Mouse (Mus musculus): ENCODE measurements around the gene 4933407L21Rik. TPM values are rescaled to one million over a fixed set of nuclear protein-coding genes. Genes with fewer than 3 reads are reported as not detected.
A peak's percentile ranks its signal among the peaks of the same experiment; 100 is the strongest.

4933407L21Rik gene
- 0.06 and 0.12 TPM in 2 replicates for polyA plus RNA-seq (2012; rRNA removed)

DNA sequence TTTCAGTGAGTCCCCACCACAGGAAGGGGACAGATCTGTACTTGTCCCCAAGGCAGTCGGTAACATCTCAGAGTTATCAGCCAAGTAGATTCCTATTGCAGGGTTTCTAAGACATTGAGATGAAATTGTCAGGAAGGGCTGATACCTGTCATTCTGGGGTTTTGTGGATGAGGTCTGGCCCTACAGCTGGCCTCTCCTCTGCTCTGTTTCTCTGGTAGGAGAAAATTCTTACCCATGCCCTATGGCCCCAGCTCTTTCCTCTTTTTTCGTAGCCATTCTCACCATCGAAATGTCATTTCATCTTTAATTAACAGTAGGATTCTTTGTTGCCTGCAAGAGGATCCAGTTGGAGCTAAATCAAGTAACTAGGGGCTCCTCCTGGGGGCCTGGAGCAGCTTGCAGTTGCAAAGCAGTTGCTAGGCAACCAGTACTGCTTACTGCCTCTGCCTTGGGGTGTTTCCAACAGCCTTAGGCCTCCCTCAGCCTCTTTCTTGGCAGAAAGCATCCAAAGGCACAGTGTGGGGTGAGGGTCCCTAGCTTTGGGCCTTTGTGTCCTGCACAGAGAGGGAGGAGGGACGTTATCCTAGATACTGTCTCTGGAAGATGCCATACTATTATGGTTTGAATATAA lies at the start of gene 4933407L21Rik:
TSS of gene 4933407L21Rik (plus strand) at position 427 of the 631 bp plus-strand sequence.
- TF ChIP-seq CTCF (conservative IDR thresholded peaks at IDR 0.05; ENCODE audit: insufficient read depth, insufficient read length, low read depth, low read length) (no peak), POLR2A (IDR thresholded peaks at IDR 0.05; ENCODE audit: low read depth, low read length) (no peak)
- WGBS: 40% methylated on average over 4 of the region's 4 CpGs
- Histone ChIP-seq H3K27me3 (replicated peaks; ENCODE audit: control insufficient read depth, insufficient read depth, low read length) (no peaks in the 10 kb centered on the region), H3K27ac (ENCODE audit: insufficient read depth, low read depth, low read length) (no peak within 1 kb of the TSS), H3K36me3 (ENCODE audit: control insufficient read depth, insufficient read depth, low read length) (no peaks in the 10 kb centered on the region), H3K4me3 (ENCODE audit: insufficient read depth, low read depth, low read length) (no peak within 1 kb of the TSS), H3K4me1 (ENCODE audit: control insufficient read depth, insufficient read depth, low read length) (0 out of 2 replicates have a peak, but pooled peaks cover 1% of the 10 kb centered on the region)
- no peak for DNase-seq

DNA sequence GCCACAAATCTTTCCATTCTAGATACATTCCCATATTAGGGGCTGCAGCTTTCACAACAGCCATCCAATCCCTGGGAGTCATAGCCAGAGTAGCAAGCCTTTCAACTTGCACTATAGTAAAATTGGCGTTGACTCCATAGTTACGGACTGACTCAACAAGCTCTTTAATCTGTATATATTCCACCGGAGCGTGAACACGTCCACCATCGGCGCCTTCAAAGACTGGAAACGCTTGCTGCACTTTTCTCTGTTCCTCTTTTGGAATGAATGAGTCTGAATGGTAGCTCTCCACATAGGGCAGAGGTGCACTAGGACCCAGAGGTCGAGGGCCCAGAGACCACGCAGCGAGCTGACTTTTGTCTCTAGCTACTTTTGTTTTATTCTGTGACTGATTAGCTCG lies 46.3 kb upstream of the 4933407L21Rik start:
- DNase-seq: no peak
- no peaks in the 10 kb centered on the region for H3K27me3 ChIP-seq (replicated peaks; ENCODE audit: control insufficient read depth, insufficient read depth, low read length)
- H3K36me3 ChIP-seq (ENCODE audit: control insufficient read depth, insufficient read depth, low read length): no peaks in the 10 kb centered on the region
- H3K4me1 ChIP-seq (ENCODE audit: control insufficient read depth, insufficient read depth, low read length): no peaks in the 10 kb centered on the region
- H3K27ac ChIP-seq (ENCODE audit: insufficient read depth, low read depth, low read length): no peak overlapping the region
- WGBS: 93% methylated on average over 12 of the region's 12 CpGs
- TF ChIP-seq CTCF (conservative IDR thresholded peaks at IDR 0.05; ENCODE audit: insufficient read depth, insufficient read length, low read depth, low read length): no peak
- no peak for TF ChIP-seq POLR2A (IDR thresholded peaks at IDR 0.05; ENCODE audit: low read depth, low read length)
- H3K4me3 ChIP-seq (ENCODE audit: insufficient read depth, low read depth, low read length): no peak overlapping the region

DNA sequence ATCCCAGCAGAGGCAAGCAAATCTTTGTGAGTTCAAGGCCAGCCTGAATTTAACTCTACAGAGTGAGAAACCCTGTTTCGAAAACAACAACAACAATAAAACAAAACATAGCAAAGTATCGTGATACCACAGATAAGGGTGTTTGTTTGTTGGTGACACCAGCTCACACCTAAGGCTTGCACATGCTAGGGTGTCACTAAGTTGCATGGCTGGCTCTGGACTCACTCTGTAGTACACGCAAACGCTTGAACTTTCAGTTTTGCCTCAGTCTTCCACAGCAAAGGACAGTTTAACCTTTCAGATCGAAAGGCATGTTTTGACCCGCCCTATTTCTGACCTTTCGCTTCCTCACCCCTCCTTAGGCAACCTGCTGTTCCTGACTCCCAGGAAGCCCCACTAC lies 41.1 kb upstream of the 4933407L21Rik start:
- H3K27me3 ChIP-seq (replicated peaks; ENCODE audit: control insufficient read depth, insufficient read depth, low read length): no peaks in the 10 kb centered on the region
- no peak for TF ChIP-seq POLR2A (IDR thresholded peaks at IDR 0.05; ENCODE audit: low read depth, low read length)
- TF ChIP-seq CTCF (conservative IDR thresholded peaks at IDR 0.05; ENCODE audit: insufficient read depth, insufficient read length, low read depth, low read length): no peak
- WGBS: 91% methylated on average over 7 of the region's 7 CpGs
- no peak for DNase-seq
- no peaks in the 10 kb centered on the region for H3K4me1 ChIP-seq (ENCODE audit: control insufficient read depth, insufficient read depth, low read length)
- H3K36me3 ChIP-seq (ENCODE audit: control insufficient read depth, insufficient read depth, low read length): no peaks in the 10 kb centered on the region
- no peak overlapping the region for H3K27ac ChIP-seq (ENCODE audit: insufficient read depth, low read depth, low read length)
- H3K4me3 ChIP-seq (ENCODE audit: insufficient read depth, low read depth, low read length): no peak overlapping the region

DNA sequence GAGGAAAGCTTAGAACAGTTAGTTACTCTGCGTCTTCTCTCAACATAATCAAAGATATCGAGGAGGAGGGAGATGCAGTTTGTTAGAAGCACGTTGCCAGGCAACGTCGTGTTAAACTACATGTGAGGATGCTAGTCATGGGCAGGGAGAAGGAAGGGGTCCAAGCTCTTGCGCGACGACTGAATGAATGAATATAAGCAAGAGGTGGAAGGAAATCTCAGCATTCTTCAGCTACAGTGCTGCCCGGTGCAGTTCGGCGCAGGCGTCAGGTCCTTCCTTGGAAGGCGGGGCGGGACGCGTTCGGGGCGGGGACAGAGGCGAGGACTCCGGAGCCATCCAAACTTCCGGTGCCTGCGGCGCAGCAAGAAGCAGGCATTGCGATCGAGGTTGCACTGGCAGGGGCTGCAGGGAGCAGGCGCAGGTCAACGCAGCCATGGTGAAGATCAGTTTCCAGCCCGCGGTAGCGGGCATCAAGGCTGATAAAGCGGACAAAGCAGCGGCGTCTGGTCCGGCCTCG lies 34.0 kb upstream of the 4933407L21Rik start, which contains the start of gene Itm2c:
TSS of gene Itm2c (plus strand) at position 51 of the 517 bp plus-strand sequence.
- H3K27me3 ChIP-seq (replicated peaks; ENCODE audit: control insufficient read depth, insufficient read depth, low read length): no peaks in the 10 kb centered on the region
- H3K4me3 ChIP-seq (ENCODE audit: insufficient read depth, low read depth, low read length): peak within 1 kb of the TSS; percentile 87
- TF ChIP-seq CTCF (conservative IDR thresholded peaks at IDR 0.05; ENCODE audit: insufficient read depth, insufficient read length, low read depth, low read length) (no peak), POLR2A (IDR thresholded peaks at IDR 0.05; ENCODE audit: low read depth, low read length) (no peak)
- no peak within 1 kb of the TSS for H3K27ac ChIP-seq (ENCODE audit: insufficient read depth, low read depth, low read length)
- peak; percentile 91 for DNase-seq
- peaks cover 2% of the 10 kb centered on the region; the same call in 1 of the 2 replicates for H3K4me1 ChIP-seq (ENCODE audit: control insufficient read depth, insufficient read depth, low read length)
- WGBS: under 1% methylated on average over 35 of the region's 35 CpGs
- no peaks in the 10 kb centered on the region for H3K36me3 ChIP-seq (ENCODE audit: control insufficient read depth, insufficient read depth, low read length)

DNA sequence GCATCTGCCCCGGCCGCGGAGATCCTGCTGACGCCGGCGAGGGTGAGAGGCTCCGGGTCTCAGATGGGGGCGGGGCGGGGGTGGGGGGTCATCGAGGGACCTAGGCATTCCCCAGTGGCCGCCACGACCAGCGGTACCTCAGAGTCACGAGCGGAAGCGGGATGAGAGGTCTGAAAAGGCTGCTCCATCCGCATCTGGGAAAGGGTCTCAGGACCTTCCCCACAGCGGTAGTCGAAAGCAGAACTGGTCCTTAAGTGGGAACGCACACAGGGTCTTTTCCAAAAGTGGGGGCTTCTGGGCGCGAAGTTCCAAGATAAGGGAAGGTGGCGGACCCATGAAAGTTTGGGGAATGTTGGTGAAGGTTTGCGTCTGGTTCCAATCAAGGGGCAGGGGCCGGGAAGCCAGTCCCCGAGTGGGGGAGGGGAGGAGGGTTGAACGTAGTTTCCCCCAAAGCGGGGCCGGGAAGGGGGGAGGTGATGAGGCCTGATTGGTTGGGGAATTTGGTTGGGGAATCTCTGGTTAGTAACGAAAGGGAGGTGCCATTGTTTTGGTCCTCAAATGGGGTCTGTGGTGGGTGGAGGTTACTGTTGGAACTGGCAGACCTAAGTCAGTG lies 33.4 kb upstream of the 4933407L21Rik start:
- DNase-seq: peak; percentile 19
- no peaks in the 10 kb centered on the region for H3K27me3 ChIP-seq (replicated peaks; ENCODE audit: control insufficient read depth, insufficient read depth, low read length)
- peak overlapping the region; percentile 87 for H3K4me3 ChIP-seq (ENCODE audit: insufficient read depth, low read depth, low read length)
- H3K36me3 ChIP-seq (ENCODE audit: control insufficient read depth, insufficient read depth, low read length): no peaks in the 10 kb centered on the region
- no peak overlapping the region for H3K27ac ChIP-seq (ENCODE audit: insufficient read depth, low read depth, low read length)
- peaks cover 2% of the 10 kb centered on the region; the same call in 1 of the 2 replicates for H3K4me1 ChIP-seq (ENCODE audit: control insufficient read depth, insufficient read depth, low read length)
- WGBS: under 1% methylated on average over 30 of the region's 30 CpGs
- TF ChIP-seq CTCF (conservative IDR thresholded peaks at IDR 0.05; ENCODE audit: insufficient read depth, insufficient read length, low read depth, low read length) (no peak), POLR2A (IDR thresholded peaks at IDR 0.05; ENCODE audit: low read depth, low read length) (no peak)

DNA sequence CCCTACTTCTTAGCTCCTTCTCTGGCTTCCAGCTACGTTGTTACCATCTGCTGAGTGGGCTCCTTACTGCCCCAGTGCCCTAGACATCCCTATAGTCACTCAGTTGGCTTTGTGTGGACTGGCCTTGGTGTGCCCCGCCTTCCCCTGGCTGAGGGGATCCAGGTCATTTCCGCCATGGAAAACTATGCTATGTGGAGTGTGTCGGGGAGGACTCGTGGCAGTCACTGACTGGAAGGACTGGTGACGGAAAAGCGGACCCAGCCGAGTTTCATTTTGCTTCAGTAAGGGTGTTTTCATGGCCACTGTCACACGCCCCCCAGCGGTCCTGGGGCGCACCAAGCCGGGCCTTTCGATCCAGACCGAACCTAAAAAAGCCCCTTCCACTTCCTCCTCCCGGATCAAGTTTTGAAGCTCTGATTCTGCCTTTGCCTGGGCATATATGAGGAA lies 32.9 kb upstream of the 4933407L21Rik start:
- TF ChIP-seq CTCF (conservative IDR thresholded peaks at IDR 0.05; ENCODE audit: insufficient read depth, insufficient read length, low read depth, low read length) (peak; percentile 43), POLR2A (IDR thresholded peaks at IDR 0.05; ENCODE audit: low read depth, low read length) (no peak)
- peak; percentile 73 for DNase-seq
- WGBS: 2% methylated on average over 15 of the region's 15 CpGs
- Histone ChIP-seq H3K4me3 (ENCODE audit: insufficient read depth, low read depth, low read length) (peak overlapping the region; percentile 87), H3K36me3 (ENCODE audit: control insufficient read depth, insufficient read depth, low read length) (no peaks in the 10 kb centered on the region), H3K4me1 (ENCODE audit: control insufficient read depth, insufficient read depth, low read length) (peaks cover 5% of the 10 kb centered on the region), H3K27me3 (replicated peaks; ENCODE audit: control insufficient read depth, insufficient read depth, low read length) (no peaks in the 10 kb centered on the region), H3K27ac (ENCODE audit: insufficient read depth, low read depth, low read length) (no peak overlapping the region)

DNA sequence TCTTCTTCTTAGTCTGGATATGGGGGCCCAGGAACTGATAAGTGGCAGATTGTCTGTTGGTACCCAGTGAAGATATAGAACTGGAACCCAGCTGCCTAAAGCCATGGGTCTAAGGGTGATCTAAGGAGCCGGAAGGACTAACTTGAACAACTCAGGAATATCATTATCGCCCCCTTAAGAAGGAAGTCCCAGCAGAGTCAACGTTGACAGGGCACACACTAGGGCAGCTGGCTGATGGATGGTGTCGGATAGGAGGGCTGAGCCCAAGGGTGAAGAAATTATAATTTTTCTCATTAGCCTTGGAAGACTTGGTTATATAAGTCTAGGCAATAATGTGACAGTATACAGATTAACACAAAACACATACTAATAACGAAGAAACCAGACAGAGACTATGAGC lies 32.2 kb upstream of the 4933407L21Rik start:
- H3K27ac ChIP-seq (ENCODE audit: insufficient read depth, low read depth, low read length): no peak overlapping the region
- no peak overlapping the region for H3K4me3 ChIP-seq (ENCODE audit: insufficient read depth, low read depth, low read length)
- TF ChIP-seq CTCF (conservative IDR thresholded peaks at IDR 0.05; ENCODE audit: insufficient read depth, insufficient read length, low read depth, low read length) (no peak), POLR2A (IDR thresholded peaks at IDR 0.05; ENCODE audit: low read depth, low read length) (no peak)
- H3K36me3 ChIP-seq (ENCODE audit: control insufficient read depth, insufficient read depth, low read length): no peaks in the 10 kb centered on the region
- 82% methylated on average over 5 of the region's 5 CpGs for WGBS
- no peak for DNase-seq
- no peaks in the 10 kb centered on the region for H3K27me3 ChIP-seq (replicated peaks; ENCODE audit: control insufficient read depth, insufficient read depth, low read length)
- peaks cover 8% of the 10 kb centered on the region for H3K4me1 ChIP-seq (ENCODE audit: control insufficient read depth, insufficient read depth, low read length)

Measured in kidney, adult 2 months (tissue).